In genomic region chr10:116828099-116828498, GRCm38 (mm10) we compare ENCODE assay signal across 9 mouse cellular contexts.
A peak's percentile ranks its signal among the peaks of the same experiment; 100 is the strongest.
DNase-seq lines count a peak whose midpoint lies in the region; ATAC-seq and TF ChIP-seq lines count a peak whose summit lies in the region.
"Had no signal": no experiment of that assay in that cellular context is flagged by ENCODE, and none has a peak within 500 bp of the region (broad histone marks: within the 10 kb centered on the region; RNA-seq: fewer than 3 reads in every experiment).

No protein-coding gene starts in this region.

- H3K4me1 ChIP-seq in embryonic facial prominence, embryonic 15.5 days = peaks cover 10% of the 10 kb centered on the region; the same call in 1 of the 2 replicates
- H3K4me1 ChIP-seq in hindbrain, embryonic 10.5 days (replicated peaks) = peaks cover 6% of the 10 kb centered on the region
- H3K4me1 ChIP-seq in forebrain, embryonic 15.5 days = no peaks in the 10 kb centered on the region
- H3K4me1 ChIP-seq in kidney, adult 2 months (ENCODE audit: control insufficient read depth, insufficient read depth, low read length) = no peaks in the 10 kb centered on the region

- TF ChIP-seq CTCF in kidney, adult 2 months (conservative IDR thresholded peaks at IDR 0.05; ENCODE audit: insufficient read depth, insufficient read length, low read depth, low read length) = no peak

- H3ac ChIP-seq in myocyte (ENCODE audit: control insufficient read depth, insufficient read length) = no peak overlapping the region

- WGBS in embryonic facial prominence, embryonic 15.5 days = 28% methylated on average over 4 of the region's 4 CpGs
- 52% methylated on average over 4 of the region's 4 CpGs for WGBS in hindbrain, embryonic 10.5 days
- 68% methylated on average over 4 of the region's 4 CpGs for WGBS in forebrain, embryonic 15.5 days
- WGBS in kidney, adult 2 months = 45% methylated on average over 4 of the region's 4 CpGs

- H3K36me3 ChIP-seq in embryonic facial prominence, embryonic 15.5 days = no peaks in the 10 kb centered on the region
- no peaks in the 10 kb centered on the region for H3K36me3 ChIP-seq in hindbrain, embryonic 10.5 days
- no peaks in the 10 kb centered on the region for H3K36me3 ChIP-seq in myocyte (ENCODE audit: control insufficient read depth, insufficient read depth)
- no peaks in the 10 kb centered on the region for H3K36me3 ChIP-seq in forebrain, embryonic 15.5 days
- no peaks in the 10 kb centered on the region for H3K36me3 ChIP-seq in kidney, adult 2 months (ENCODE audit: control insufficient read depth, insufficient read depth, low read length)

- no peak overlapping the region for H3K4me3 ChIP-seq in embryonic facial prominence, embryonic 15.5 days (replicated peaks)
- H3K4me3 ChIP-seq in hindbrain, embryonic 10.5 days = no peak overlapping the region
- no peak overlapping the region for H3K4me3 ChIP-seq in myocyte
- no peak overlapping the region for H3K4me3 ChIP-seq in forebrain, embryonic 15.5 days
- no peak overlapping the region for H3K4me3 ChIP-seq in kidney, adult 2 months (ENCODE audit: insufficient read depth, low read depth, low read length)

- ATAC-seq in embryonic facial prominence, embryonic 15.5 days (ENCODE audit: insufficient number of reproducible peaks, low FRiP score, low TSS enrichment, low read depth) = peak; percentile 72; the same call in 1 of the 2 replicates
- no peak for ATAC-seq in forebrain, embryonic 15.5 days (replicated peaks)

- no peaks in the 10 kb centered on the region for H3K27me3 ChIP-seq in embryonic facial prominence, embryonic 15.5 days
- no peaks in the 10 kb centered on the region for H3K27me3 ChIP-seq in hindbrain, embryonic 10.5 days (ENCODE audit: insufficient read depth, poor library complexity, severe bottlenecking)
- H3K27me3 ChIP-seq in myocyte (ENCODE audit: control insufficient read depth, insufficient read depth, insufficient read length) = peaks cover 7% of the 10 kb centered on the region
- H3K27me3 ChIP-seq in forebrain, embryonic 15.5 days = no peaks in the 10 kb centered on the region
- no peaks in the 10 kb centered on the region for H3K27me3 ChIP-seq in kidney, adult 2 months (replicated peaks; ENCODE audit: control insufficient read depth, insufficient read depth, low read length)

- H3K27ac ChIP-seq in embryonic facial prominence, embryonic 15.5 days (replicated peaks) = 0 out of 2 replicates have a peak overlapping the region, but pooled peaks have one; percentile 7
- peak overlapping the region; percentile 1; the same call in 1 of the 2 replicates for H3K27ac ChIP-seq in hindbrain, embryonic 10.5 days
- H3K27ac ChIP-seq in forebrain, embryonic 15.5 days (replicated peaks) = no peak overlapping the region
- H3K27ac ChIP-seq in kidney, adult 2 months (ENCODE audit: insufficient read depth, low read depth, low read length) = no peak overlapping the region

- DNase-seq in kidney, postnatal 14 days = peak; percentile 21
- no peak for DNase-seq in kidney, adult 11 months
- peak; percentile 18 for DNase-seq in hindbrain, embryonic 10.5 days (ENCODE audit: low spot score)
- DNase-seq in right cerebral cortex, postnatal 25 days = no peak
- no peak for DNase-seq in kidney, adult 2 months
- DNase-seq: cerebellum, adult 18-20 months had no signal

- H3K9me3 ChIP-seq in embryonic facial prominence, embryonic 15.5 days (replicated peaks) = no peaks in the 10 kb centered on the region
- no peaks in the 10 kb centered on the region for H3K9me3 ChIP-seq in hindbrain, embryonic 10.5 days
- no peaks in the 10 kb centered on the region for H3K9me3 ChIP-seq in forebrain, embryonic 15.5 days

- TF ChIP-seq POLR2A in myocyte (IDR thresholded peaks at IDR 0.05; ENCODE audit: insufficient read length, low read depth) = no peak
- no peak for TF ChIP-seq POLR2A in kidney, adult 2 months (IDR thresholded peaks at IDR 0.05; ENCODE audit: low read depth, low read length)

- H3K79me2 ChIP-seq in myocyte (ENCODE audit: control insufficient read depth, insufficient read depth) = no peaks in the 10 kb centered on the region

- H3K9ac ChIP-seq in embryonic facial prominence, embryonic 15.5 days = no peak overlapping the region
- no peak overlapping the region for H3K9ac ChIP-seq in forebrain, embryonic 15.5 days (replicated peaks)

- no peak overlapping the region for H3K4me2 ChIP-seq in embryonic facial prominence, embryonic 15.5 days (replicated peaks)
- H3K4me2 ChIP-seq in myocyte (ENCODE audit: low read depth) = peak overlapping the region; percentile 5
- no peak overlapping the region for H3K4me2 ChIP-seq in forebrain, embryonic 15.5 days (replicated peaks)

TF ChIP-seq in myocyte, 11 proteins besides CTCF, POLR2A, EP300 and RAD21:
- peak in 2 of 3 experiments; percentile 33 to 48 for TF ChIP-seq MYOD1 (IDR thresholded peaks at IDR 0.05; ENCODE audit: control insufficient read depth in 1 of 3, insufficient read length in 2 of 3, low read depth in 2 of 3)
- no peak for TF ChIP-seq E2F4 (IDR thresholded peaks at IDR 0.05; ENCODE audit: insufficient read depth)

Comparison
In these comparisons a context has a peak if more than half of its experiments do, and no peak if none do; other contexts are left out.
1. DNase-seq: peak in kidney, postnatal 14 days (single experiment) and hindbrain, embryonic 10.5 days (single experiment); none in kidney, adult 11 months (single experiment), right cerebral cortex, postnatal 25 days (single experiment) and kidney, adult 2 months (single experiment).
2. H3K27ac ChIP-seq: peak in embryonic facial prominence, embryonic 15.5 days (single experiment) and hindbrain, embryonic 10.5 days (single experiment); none in forebrain, embryonic 15.5 days (single experiment) and kidney, adult 2 months (single experiment).